16 mouse cellular contexts compared by ENCODE assay signal in the genomic region with DNA sequence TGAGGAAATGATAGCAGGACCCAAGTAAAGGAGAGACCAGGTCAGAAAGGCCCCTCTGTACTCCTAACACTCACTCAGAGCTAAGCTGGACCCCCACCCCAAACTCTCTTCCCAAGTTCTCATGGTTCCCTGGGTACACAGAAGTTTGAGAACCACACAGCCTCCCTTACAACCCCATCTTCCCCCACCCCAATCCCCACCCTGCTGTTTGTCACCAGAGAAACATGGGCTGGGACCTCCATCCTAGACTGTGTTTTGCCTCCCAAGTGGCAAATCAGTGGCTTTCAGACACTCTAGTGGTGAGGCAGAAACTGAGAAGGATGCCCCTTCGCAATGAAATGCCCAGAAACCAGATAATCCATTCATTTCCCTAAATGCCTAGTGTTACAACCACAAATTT.
"Had no signal": no experiment of that assay in that cellular context is flagged by ENCODE, and none has a peak within 500 bp of the region (broad histone marks: within the 10 kb centered on the region; RNA-seq: fewer than 3 reads in every experiment).

No protein-coding gene starts in this region.

- H3K9me3 ChIP-seq: neural tube, embryonic 13.5 days; neural tube, embryonic 15.5 days; stomach, embryonic 15.5 days had no signal

- H3K4me3 ChIP-seq: neural tube, embryonic 13.5 days; neural tube, embryonic 15.5 days; stomach, embryonic 15.5 days had no signal

- H3K27ac ChIP-seq: neural tube, embryonic 13.5 days; neural tube, embryonic 15.5 days; stomach, embryonic 15.5 days; stomach, postnatal 0 days had no signal

- DNase-seq: retina, postnatal 1 day; right cerebral cortex, adult 18-20 months; right cerebral cortex, postnatal 14 days; right cerebral cortex, postnatal 25 days; right cerebral cortex, postnatal 4 days; spleen, adult 18-20 months; thymus, adult 18-20 months; thymus, adult 2 months; thymus, postnatal 14 days; thymus, postnatal 25 days; thymus, postnatal 36 days; thymus, postnatal 4 days had no signal

- H3K4me2 ChIP-seq: neural tube, embryonic 13.5 days; neural tube, embryonic 15.5 days; stomach, embryonic 15.5 days had no signal

- H3K27me3 ChIP-seq: neural tube, embryonic 13.5 days; neural tube, embryonic 15.5 days; stomach, embryonic 15.5 days had no signal

- H3K4me1 ChIP-seq: stomach, embryonic 15.5 days had no signal

- H3K9ac ChIP-seq: neural tube, embryonic 13.5 days; neural tube, embryonic 15.5 days; stomach, embryonic 15.5 days had no signal
